Mouse (Mus musculus) forebrain, embryonic 13.5 days (tissue): Measurements from ENCODE around the gene Hexim2. TPM values are rescaled to one million over a fixed set of nuclear protein-coding genes. Genes with fewer than 3 reads are reported as not detected.

Experiments
- ATAC-seq: fragments of 200-750 bp; cut with Nextera tagmentation; 2 replicates; pipeline ENCODE4 v1.8.0; 2017
- H3K27ac ChIP-seq: fragments of 300-500 bp; sonication (generic); 2 replicates; pipeline ENCODE4 v1.5.1; 2015; ENCODE audit warnings: inconsistent platforms, mild to moderate bottlenecking, moderate library complexity
- H3K27me3 ChIP-seq: fragments of 300-500 bp; sonication (generic); 2 replicates; pipeline ENCODE4 v1.6.1; 2015; ENCODE audit warnings: mild to moderate bottlenecking, inconsistent platforms
- H3K36me3 ChIP-seq: fragments of 300-500 bp; sonication (generic); 2 replicates; pipeline ENCODE4 v1.6.1; 2015; ENCODE audit warnings: mild to moderate bottlenecking, inconsistent platforms; ENCODE audit not compliant: poor library complexity, severe bottlenecking
- H3K4me1 ChIP-seq: fragments of 300-500 bp; sonication (generic); 2 replicates; pipeline ENCODE4 v1.6.1; 2015; ENCODE audit warnings: inconsistent platforms
- H3K4me2 ChIP-seq: fragments of 300-500 bp; sonication (generic); 2 replicates; pipeline ENCODE4 v1.6.1; 2015; ENCODE audit warnings: inconsistent platforms, mild to moderate bottlenecking, moderate library complexity
- H3K4me3 ChIP-seq: fragments of 300-500 bp; sonication (generic); 2 replicates; pipeline ENCODE4 v1.5.1; 2015; ENCODE audit warnings: mild to moderate bottlenecking, inconsistent platforms
- H3K9ac ChIP-seq: fragments of 300-500 bp; sonication (generic); 2 replicates; pipeline ENCODE4 v1.6.1; 2015; ENCODE audit warnings: mild to moderate bottlenecking, inconsistent platforms
- H3K9me3 ChIP-seq: fragments of 300-500 bp; sonication (generic); replicated peaks from 2 replicates; pipeline ENCODE4 v1.6.1; 2016; ENCODE audit warnings: inconsistent platforms
- WGBS: fragments of 180-500 bp; shearing (Covaris S2); methylation state at CpG from one replicate; pipeline ENCODE4 v1.1.7; 2015; 5-methylcytosine and 5-hydroxymethylcytosine counted together
- polyA plus RNA-seq: library from polyadenylated mRNA; unstranded; fragments of >200 nt; fragmentation: Nextera tagmentation; extraction: Ambion mirVana; gene quantifications from 2 replicates; pipeline ENCODE4 v1.2.1, GENCODE M21; 2015

Gene Hexim2
- polyA plus RNA-seq, 1 experiment from 2014 or later, result 13.4 TPM

DNA sequence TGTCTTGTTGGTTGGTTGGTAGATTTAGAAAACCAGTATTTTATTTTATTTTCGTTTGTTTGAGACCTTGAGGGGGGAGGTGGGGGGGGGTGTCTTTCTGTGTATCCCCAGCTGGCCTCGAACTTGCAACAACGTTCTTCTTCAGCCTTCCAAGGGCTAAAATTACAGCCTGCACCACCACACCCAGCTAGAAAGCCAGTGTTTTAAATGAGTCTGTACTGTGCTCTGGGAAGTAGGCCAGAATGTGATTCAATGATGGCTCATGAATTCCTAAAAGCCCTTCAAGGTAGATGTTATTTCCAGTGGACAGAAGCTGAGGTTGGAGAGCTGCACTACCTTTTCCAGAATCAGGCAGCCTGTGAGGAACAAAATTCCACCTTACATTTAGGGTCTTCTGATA is 2.0 kb downstream of the Hexim2 start:
- H3K9ac ChIP-seq, result no peak overlapping the region
- H3K4me1 ChIP-seq, result peaks cover 37% of the 10 kb centered on the region
- H3K4me3 ChIP-seq, result no peak overlapping the region
- no peak overlapping the region for H3K27ac ChIP-seq
- no peaks in the 10 kb centered on the region for H3K27me3 ChIP-seq
- 74% methylated on average over 3 of the region's 3 CpGs for WGBS
- no peaks in the 10 kb centered on the region for H3K9me3 ChIP-seq
- H3K36me3 ChIP-seq, result peaks cover 13% of the 10 kb centered on the region
- peak overlapping the region; percentile 56; the same call in 1 of the 2 replicates for H3K4me2 ChIP-seq
- no peak for ATAC-seq

- no peaks in the 10 kb centered on the region for H3K9me3 ChIP-seq
- ATAC-seq, result no peak
- H3K27me3 ChIP-seq, result no peaks in the 10 kb centered on the region
- 92% methylated on average over 8 of the region's 8 CpGs for WGBS
- H3K4me3 ChIP-seq, result no peak overlapping the region
- H3K4me2 ChIP-seq, result no peak overlapping the region
- H3K9ac ChIP-seq, result 0 out of 2 replicates have a peak overlapping the region, but pooled peaks have one; percentile 8
- H3K4me1 ChIP-seq, result peaks cover 29% of the 10 kb centered on the region
- H3K27ac ChIP-seq, result no peak overlapping the region
- H3K36me3 ChIP-seq, result peaks cover 24% of the 10 kb centered on the region
These were observed 3.9 kb downstream of the Hexim2 start for GRCm38 (mm10) chr11:103136039-103136577.

GRCm38 (mm10) chr11:103139951-103140762 is 7.9 kb downstream of the Hexim2 start:
- H3K4me3 ChIP-seq, result no peak overlapping the region
- H3K4me2 ChIP-seq, result no peak overlapping the region
- H3K27ac ChIP-seq, result no peak overlapping the region
- H3K27me3 ChIP-seq, result no peaks in the 10 kb centered on the region
- no peak overlapping the region for H3K9ac ChIP-seq
- H3K36me3 ChIP-seq, result peaks cover 24% of the 10 kb centered on the region
- peaks cover 20% of the 10 kb centered on the region for H3K4me1 ChIP-seq
- H3K9me3 ChIP-seq, result no peaks in the 10 kb centered on the region
- 82% methylated on average over 14 of the region's 14 CpGs for WGBS
- ATAC-seq, result no peak

DNA sequence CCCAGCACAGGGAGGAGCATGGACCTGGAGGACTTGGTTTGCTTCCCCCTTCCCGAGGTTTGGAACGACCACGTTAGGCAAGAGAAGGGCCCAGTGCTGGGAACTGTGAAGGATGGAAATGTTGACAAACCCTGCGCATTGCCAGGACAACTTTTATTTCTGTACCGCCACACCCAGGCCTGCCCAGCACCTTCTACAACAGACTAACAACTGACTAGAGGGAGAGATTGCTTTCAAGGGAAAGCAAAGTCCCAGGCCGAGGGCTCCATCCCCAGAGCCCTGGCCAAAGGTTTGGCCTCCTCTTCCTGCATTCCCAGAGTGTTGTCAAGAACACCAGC is 8.5 kb downstream of the Hexim2 start:
- no peak overlapping the region for H3K9ac ChIP-seq
- H3K4me3 ChIP-seq, result no peak overlapping the region
- H3K4me2 ChIP-seq, result no peak overlapping the region
- no peak for ATAC-seq
- H3K27me3 ChIP-seq, result no peaks in the 10 kb centered on the region
- peaks cover 24% of the 10 kb centered on the region for H3K36me3 ChIP-seq
- no peak overlapping the region for H3K27ac ChIP-seq
- no peaks in the 10 kb centered on the region for H3K9me3 ChIP-seq
- peaks cover 19% of the 10 kb centered on the region for H3K4me1 ChIP-seq
- WGBS, result 70% methylated on average over 6 of the region's 6 CpGs

GRCm38 (mm10) chr11:103141101-103141943 is 9.1 kb downstream of the Hexim2 start:
- WGBS, result 29% methylated on average over 10 of the region's 11 CpGs
- H3K4me1 ChIP-seq, result peaks cover 19% of the 10 kb centered on the region
- no peaks in the 10 kb centered on the region for H3K9me3 ChIP-seq
- no peak for ATAC-seq
- H3K36me3 ChIP-seq, result peaks cover 24% of the 10 kb centered on the region
- 0 out of 2 replicates have a peak overlapping the region, but pooled peaks have one; percentile 48 for H3K4me2 ChIP-seq
- peak overlapping the region; percentile 62 for H3K27ac ChIP-seq
- H3K9ac ChIP-seq, result peak overlapping the region; percentile 21; the same call in 1 of the 2 replicates
- no peaks in the 10 kb centered on the region for H3K27me3 ChIP-seq
- no peak overlapping the region for H3K4me3 ChIP-seq

GRCm38 (mm10) chr11:103141944-103142255 is 9.7 kb downstream of the Hexim2 start:
- ATAC-seq, result no peak
- H3K4me1 ChIP-seq, result peaks cover 19% of the 10 kb centered on the region
- H3K36me3 ChIP-seq, result peaks cover 24% of the 10 kb centered on the region
- H3K4me3 ChIP-seq, result no peak overlapping the region
- WGBS, result 30% methylated on average over 1 of the region's 1 CpGs
- peak overlapping the region; percentile 62 for H3K27ac ChIP-seq
- H3K9me3 ChIP-seq, result no peaks in the 10 kb centered on the region
- H3K27me3 ChIP-seq, result no peaks in the 10 kb centered on the region
- H3K9ac ChIP-seq, result peak overlapping the region; percentile 21; the same call in 1 of the 2 replicates
- 0 out of 2 replicates have a peak overlapping the region, but pooled peaks have one; percentile 48 for H3K4me2 ChIP-seq

GRCm38 (mm10) chr11:103142441-103143182 is 10.4 kb downstream of the Hexim2 start:
- Histone ChIP-seq H3K4me2 (peak overlapping the region; percentile 48), H3K9ac (peak overlapping the region; percentile 38), H3K36me3 (peaks cover 24% of the 10 kb centered on the region), H3K27ac (peak overlapping the region; percentile 62), H3K27me3 (no peaks in the 10 kb centered on the region), H3K4me1 (peaks cover 19% of the 10 kb centered on the region), H3K4me3 (peak overlapping the region; percentile 23), H3K9me3 (no peaks in the 10 kb centered on the region)
- 38% methylated on average over 7 of the region's 8 CpGs for WGBS
- ATAC-seq, result peak; percentile 95

DNA sequence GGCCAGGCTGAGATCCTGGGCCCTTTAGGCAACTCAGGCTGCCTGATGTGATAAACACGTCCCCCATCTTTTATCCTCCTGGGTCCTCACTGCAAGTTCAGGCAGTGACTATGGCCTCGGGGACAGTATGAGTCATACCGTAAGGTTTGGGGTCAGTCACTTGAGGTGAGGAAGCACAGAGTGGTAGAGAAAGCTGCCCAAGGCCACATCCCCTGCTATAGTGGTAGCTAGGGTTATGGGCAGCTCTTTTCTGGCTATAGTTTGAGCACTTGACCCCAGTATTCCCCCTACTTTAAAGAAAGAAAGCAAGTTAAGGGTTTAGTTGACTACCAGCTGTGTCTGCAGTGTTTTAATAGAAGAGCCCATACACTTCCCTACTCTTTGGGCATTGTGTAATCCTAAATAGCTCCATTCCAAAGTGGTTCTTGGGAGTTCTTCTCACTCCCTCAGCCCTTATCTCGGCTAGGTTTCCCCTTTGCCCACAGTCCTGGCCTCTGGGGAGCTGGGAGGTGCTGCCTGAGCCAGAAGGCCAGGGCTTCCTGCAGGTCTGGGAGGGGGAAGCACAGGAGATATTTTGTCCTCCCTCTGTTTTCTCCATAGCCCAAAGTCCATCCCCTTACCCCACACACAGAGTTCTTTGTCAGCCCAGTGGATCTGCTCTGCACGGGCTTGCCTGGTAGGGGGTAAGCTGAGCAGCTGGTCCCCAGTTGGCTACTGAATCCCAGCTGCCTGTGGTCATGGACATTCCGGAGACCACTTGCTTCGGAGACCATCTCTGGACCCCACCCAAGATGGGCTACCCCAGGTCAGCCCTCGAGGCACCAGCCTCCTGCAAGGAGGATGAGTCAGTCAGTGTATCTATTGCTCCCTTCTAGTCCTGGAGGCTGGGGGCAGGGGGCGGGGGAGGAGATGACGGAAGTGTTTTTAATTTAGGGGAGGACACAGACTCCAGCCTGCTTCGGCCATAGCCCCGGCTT is 12.4 kb downstream of the Hexim2 start:
- Histone ChIP-seq H3K27me3 (no peaks in the 10 kb centered on the region), H3K4me2 (no peak overlapping the region), H3K27ac (no peak overlapping the region), H3K36me3 (peaks cover 8% of the 10 kb centered on the region; the same call in 1 of the 2 replicates), H3K4me1 (peaks cover 19% of the 10 kb centered on the region), H3K9me3 (no peaks in the 10 kb centered on the region), H3K4me3 (no peak overlapping the region), H3K9ac (no peak overlapping the region)
- 42% methylated on average over 12 of the region's 12 CpGs for WGBS
- ATAC-seq, result no peak

DNA sequence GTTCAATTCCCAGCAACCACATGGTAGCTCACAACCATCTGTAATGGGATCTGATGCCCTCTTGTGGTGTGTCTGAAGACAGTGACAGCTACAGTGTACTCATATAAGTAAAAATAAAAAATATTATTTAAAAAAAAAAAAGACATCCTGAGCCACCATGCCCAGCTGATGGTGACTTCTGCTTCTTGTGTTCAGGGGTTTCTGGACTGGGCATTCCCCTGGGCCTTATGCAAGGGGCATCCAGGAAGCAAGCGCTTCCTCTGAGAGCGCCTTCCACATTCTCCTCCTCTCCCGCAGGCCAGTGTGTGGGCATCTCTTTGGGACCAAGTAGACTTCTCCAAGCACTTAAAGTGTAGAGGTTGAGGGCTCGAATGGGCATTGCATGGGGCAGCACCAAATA is 14.2 kb downstream of the Hexim2 start:
- Histone ChIP-seq H3K9ac (no peak overlapping the region), H3K4me1 (peaks cover 18% of the 10 kb centered on the region), H3K27ac (no peak overlapping the region), H3K4me2 (no peak overlapping the region), H3K27me3 (no peaks in the 10 kb centered on the region), H3K4me3 (no peak overlapping the region), H3K9me3 (no peaks in the 10 kb centered on the region), H3K36me3 (no peaks in the 10 kb centered on the region)
- ATAC-seq, result no peak
- 87% methylated on average over 4 of the region's 4 CpGs for WGBS

- H3K27ac ChIP-seq, result no peak overlapping the region
- H3K4me1 ChIP-seq, result peaks cover 4% of the 10 kb centered on the region
- no peak overlapping the region for H3K4me2 ChIP-seq
- WGBS, result 66% methylated on average over 4 of the region's 4 CpGs
- no peaks in the 10 kb centered on the region for H3K9me3 ChIP-seq
- H3K4me3 ChIP-seq, result no peak overlapping the region
- no peak overlapping the region for H3K9ac ChIP-seq
- H3K27me3 ChIP-seq, result no peaks in the 10 kb centered on the region
- H3K36me3 ChIP-seq, result no peaks in the 10 kb centered on the region
- no peak for ATAC-seq
These were observed 15.5 kb downstream of the Hexim2 start for GRCm38 (mm10) chr11:103147766-103148165.

DNA sequence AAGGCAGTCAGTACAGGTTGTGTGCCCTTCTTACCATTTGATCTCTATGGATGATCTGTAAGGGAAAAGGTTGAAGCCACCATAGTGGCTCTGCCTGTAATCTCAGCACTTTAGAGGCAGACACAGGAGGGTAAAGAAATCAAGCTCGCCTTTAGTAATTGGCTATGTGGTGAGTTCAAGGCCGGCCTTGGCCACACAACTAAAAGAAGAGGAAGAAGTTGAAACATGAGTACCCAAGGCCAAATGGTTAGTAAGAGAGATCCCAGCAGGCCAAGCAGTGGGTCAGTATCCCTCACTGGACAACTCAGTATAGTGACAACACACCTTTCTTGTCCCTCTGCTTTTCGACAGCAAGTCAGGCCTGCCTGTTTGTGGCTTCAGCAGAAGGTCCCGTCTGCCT is 17.5 kb downstream of the Hexim2 start:
- Histone ChIP-seq H3K27ac (no peak overlapping the region), H3K4me2 (no peak overlapping the region), H3K9ac (no peak overlapping the region), H3K4me1 (no peaks in the 10 kb centered on the region), H3K36me3 (no peaks in the 10 kb centered on the region), H3K4me3 (no peak overlapping the region), H3K27me3 (no peaks in the 10 kb centered on the region), H3K9me3 (no peaks in the 10 kb centered on the region)
- WGBS, result 94% methylated on average over 4 of the region's 4 CpGs
- ATAC-seq, result no peak
